Mouse (Mus musculus) left cerebral cortex, postnatal 4 days (tissue): ENCODE data around the gene Arhgef40. TPM values are rescaled to one million over a fixed set of nuclear protein-coding genes. Genes with fewer than 3 reads are reported as not detected.
"Not testable (repeated sequence)": the region's sequence is repeated elsewhere in the genome, so short reads cannot be mapped to it uniquely, and the experiment has no call there.

Experiments used
- DNase-seq: peaks from one replicate; pipeline ENCODE4 v3.0.0-alpha.2; 2022
- intact Hi-C: fragments of 180-260 bp; cut with DNase I; formaldehyde crosslinking; loops from one replicate; pipeline ENCODE4 v1.15.1; 2025
- total RNA-seq, 2 experiments: library from RNA; stranded (reverse); gene quantifications; 2 replicates each; pipeline ENCODE4 v1.2.3; 2021

The Arhgef40 gene
- total RNA-seq, 2 experiments from 2014 or later, result 59.8 to 68.1 TPM

DNA sequence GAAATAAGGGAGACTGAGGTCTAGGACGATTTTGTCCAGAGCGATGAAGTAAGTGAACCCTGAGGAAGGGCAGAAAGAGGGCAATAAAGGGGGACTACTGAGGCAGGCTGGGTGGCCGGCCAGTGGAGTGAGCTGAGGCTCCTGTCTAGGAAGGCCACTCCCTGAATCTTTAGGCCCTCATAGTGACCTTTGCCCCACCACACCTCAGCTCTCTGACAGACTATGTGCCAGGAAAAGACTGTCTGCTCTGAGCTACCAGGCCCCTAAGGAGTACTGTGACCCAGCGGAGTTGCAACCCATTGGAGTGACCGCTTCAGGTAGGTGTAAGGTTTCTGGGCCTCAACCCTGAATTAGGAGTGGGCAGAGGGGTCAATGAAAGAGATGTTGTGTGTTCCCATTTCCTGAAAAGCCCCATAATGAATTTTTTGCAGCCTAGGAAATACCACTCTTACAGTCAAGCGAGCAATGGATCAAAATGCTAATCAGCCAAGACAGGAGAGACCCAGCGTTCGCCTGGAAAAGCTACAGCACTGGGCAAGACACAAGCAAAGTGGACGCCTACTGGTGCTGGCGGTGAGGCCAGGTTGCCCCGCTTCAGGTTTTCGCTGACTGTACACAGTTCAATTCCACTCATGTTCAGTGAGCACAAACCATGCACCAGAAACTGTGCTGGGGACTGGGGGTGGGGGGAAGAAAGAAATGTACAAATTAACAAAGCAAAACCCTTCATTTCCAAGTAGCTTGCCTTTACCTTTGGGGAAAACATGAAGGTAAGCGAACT lies 32.3 kb downstream of the Arhgef40 start:
- DNase-seq, result no peak
- intact Hi-C loops, result no loop called here

DNA sequence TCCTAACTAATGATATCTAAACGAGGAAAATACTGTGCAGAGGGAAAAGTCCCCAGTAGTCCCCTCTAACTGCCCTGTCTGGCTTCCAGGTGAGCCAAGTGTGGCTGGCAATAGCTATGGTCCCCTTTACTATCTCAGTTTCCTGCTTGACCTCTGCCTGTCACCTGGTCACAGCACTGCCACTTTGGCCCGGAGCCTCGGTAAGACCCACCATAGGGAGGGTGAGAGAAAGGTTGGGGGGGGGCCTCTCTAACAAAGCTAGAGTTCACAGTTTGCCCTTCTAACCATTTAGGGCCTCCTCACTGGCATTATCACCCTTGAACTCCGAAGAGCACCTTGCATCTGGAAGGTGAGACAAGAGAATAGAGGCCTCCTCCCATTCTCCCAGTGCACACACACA lies 33.1 kb downstream of the Arhgef40 start:
- intact Hi-C loops, result no loop called here

DNA sequence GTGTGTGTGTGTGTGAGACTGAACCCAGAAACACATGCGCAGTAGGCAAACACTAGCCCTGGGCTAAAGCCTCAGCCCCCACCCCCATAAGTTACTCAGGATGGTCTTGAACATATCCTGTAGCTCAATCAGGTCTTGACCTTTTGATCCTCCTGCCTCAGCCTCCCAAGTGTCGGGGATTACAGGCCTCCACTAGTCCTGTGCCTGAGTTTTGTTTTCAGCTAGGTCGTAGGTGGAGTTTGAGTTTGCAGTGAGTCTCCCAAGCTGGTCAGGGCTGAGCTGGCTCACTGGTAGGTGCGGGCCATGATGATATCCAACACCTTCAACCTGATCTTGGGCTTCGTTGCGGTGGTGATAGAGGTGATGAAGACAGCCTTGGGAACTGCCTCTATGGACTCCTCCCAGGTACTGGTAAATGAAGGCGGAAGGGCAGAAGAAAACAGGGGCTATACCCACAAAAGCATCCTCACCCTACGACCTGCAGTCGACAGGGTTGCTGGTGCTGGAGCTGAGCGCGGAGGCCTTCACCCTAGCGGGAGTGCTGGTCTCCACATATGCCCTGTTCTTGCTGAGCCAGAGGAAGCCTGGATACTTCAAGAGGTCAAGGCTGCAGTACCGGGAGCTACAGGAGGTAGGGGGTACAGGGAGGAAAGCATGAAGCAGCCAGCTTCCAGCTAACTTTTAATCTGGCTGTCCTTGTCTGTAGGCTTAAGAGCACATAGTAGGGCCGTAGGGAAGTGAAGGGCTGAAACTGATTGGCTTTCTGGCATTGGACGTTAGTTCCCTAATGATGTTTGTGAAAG lies 33.9 kb downstream of the Arhgef40 start:
- DNase-seq, result no peak
- intact Hi-C loops, result no loop called here

More for the DNA sequence above, 33.1 kb downstream of the Arhgef40 start:
- no peak for DNase-seq

DNA sequence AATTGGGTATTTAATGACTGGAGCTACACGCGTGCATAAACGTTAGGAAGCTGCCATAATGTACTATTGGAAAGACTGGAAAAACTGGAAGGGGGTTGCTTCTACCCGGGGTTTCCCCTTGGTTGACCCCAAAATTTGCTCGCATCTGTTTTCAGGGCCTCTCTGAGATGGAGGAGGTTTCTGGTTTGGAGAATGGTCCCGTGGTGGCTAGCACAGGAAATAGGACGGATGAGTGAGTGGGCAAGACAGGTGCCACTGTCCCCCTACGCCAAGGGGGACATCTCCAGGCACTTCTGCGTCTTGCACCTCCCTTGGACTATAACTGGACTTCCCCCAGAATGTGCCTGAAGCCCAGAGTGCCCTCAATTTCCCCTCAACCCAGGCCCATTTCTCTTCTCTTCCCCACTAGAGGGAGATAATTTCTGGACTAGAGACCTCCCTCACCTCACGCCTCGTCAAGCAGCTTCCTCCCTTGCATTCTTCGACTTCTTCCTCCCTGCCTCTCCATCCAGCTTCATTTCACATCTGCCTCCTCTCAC lies 34.6 kb downstream of the Arhgef40 start:
- intact Hi-C loops, result no loop called here
- no peak for DNase-seq

DNA sequence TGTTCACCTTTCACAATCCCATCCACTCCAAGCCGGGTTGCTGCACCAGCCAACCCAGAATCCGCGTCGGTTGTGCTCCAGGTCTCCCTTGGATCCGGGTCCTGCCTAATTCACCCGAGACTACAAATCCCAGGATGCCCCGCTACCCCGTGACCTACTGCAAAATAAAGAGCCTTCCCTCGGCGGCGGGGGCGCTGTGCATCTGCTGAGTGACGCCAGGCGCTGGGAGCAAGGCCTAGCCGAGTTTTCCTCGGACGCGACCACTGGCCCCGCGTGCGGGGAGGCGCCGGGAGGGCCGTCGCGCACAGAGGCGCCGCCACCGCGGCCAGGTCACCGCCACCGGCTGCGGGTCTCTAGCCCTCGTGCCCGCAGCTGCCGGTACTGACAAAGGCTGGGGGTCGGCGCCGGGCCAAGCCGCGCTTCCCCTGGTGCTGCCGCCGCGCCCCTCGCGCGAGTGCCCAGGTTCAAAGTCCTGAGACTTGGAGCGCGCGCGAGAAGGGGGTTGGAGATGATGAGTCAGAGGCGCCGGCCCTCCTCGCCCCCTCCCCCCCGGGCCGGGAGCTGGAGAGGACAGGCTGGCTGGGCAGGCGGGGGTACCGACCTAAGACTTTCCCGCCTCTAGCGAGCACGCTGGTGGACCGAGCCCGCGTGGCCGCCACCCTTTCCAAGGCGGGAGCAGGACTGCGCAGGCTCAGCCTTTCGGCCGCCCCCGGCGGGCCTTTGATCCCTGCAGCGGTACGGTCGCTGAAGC lies 35.2 kb downstream of the Arhgef40 start:
- intact Hi-C loops, result no loop called here

DNA sequence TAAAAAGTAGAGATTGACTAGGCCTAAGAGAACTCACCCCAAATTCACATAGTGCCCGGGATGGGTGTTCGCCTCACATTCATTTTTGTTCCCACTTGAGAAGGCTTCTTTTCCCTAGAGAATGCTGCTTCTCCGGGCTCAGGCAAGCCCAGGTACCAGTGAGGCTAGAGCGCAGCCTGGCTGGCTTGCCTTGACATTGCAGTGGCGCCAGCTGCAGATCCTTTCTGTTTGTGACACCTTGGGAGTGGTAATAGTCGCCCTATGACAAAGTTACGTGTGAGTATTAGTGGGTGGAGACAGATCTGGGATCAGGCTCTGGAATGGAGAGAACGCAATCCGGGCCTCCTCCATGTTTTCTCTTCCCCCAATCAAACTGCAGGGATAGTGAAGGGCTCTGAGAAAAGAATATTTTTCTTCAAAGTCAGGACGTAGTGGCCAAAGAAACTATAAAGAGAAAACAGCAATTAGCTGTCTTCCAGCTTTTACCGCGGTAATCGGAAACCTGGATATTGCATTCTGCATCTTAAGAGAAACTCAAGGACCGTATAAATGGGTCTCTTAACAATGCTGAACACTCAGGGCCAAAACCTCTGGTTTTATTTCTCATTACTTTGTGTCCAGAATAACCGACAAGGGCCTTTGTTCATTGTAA lies 36.1 kb downstream of the Arhgef40 start, which contains the start of gene Zfp219:
Gene Zfp219, minus strand, starts transcription at position 248 of the 652 bp plus-strand sequence.
- peak; percentile 60 for DNase-seq
- intact Hi-C loops, result no loop called here

More for the DNA sequence above, 35.2 kb downstream of the Arhgef40 start:
- DNase-seq, result peak; percentile 99

DNA sequence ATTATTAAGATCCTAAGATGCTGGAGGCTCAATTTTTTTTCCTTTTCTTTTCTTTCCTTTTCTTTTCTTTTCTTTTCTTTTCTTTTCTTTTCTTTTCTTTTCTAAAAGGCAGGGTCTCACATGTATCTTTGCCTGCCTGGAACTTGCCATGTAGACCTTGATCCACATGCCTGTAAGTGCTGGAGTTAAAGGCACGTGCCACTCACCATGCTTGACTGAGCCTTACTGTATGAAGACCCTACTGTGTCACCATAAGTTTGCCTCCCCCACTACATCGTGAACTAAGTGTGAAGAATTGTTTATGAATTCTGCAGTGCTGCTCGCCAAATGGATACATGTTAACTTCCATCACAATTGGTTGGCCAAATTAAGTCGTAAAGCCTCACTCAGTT lies 36.6 kb downstream of the Arhgef40 start:
- DNase-seq, result no peak
- intact Hi-C loops, result no loop called here

DNA sequence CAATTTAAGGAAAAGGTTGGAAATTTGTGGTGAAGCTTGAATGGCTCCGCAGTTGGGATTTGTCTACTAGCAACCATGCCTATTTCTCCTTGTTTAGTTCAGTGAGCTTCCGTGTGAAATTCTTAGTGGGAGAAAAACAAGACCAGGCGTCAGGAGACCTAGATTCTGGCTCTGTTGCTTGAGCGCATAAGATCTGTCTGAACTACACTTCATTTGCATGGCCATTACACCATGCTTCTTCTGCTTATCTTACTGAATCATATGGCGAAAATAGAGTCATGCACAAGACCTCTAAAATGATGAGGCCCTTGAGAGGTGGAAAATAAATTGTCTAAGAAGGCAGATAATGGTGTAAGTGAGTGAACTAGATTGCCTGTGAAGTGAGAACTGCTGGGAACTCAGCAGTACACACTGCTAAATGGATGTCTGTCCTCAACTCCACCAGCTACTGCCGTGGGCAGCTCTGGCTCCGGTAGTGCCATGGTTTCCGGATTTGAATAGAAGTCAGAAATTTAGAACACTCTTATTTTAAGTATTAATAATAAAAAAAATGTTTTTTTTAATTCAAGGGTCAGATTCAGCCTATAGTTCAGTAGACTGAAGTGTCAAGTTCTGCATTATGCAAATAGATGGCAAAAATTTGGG lies 37.2 kb downstream of the Arhgef40 start:
- DNase-seq, result no peak
- intact Hi-C loops, result no loop called here

DNA sequence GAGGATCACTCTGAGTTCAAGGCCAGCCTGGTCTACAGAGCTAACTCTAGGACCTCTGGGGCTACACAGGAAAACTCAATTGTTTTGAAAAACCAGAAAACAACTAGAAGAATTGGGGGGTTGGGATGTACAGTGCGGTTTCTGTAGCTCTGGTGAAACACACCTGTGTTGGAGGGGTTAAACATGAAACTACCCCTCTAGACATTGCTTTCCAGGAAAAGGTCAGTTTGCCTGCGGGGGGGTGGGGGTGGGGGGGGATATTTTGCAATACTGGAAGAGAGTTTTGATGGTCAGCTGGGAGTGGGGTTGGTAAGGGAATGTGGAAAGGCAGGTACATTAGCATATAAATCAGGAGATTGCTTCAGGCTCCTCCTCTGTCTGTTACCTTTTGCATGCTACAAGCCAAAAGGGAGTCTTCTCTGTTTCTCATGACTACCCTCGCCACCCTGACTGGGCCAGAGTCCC lies 37.8 kb downstream of the Arhgef40 start:
- intact Hi-C loops, result no loop called here
- DNase-seq, result no peak

DNA sequence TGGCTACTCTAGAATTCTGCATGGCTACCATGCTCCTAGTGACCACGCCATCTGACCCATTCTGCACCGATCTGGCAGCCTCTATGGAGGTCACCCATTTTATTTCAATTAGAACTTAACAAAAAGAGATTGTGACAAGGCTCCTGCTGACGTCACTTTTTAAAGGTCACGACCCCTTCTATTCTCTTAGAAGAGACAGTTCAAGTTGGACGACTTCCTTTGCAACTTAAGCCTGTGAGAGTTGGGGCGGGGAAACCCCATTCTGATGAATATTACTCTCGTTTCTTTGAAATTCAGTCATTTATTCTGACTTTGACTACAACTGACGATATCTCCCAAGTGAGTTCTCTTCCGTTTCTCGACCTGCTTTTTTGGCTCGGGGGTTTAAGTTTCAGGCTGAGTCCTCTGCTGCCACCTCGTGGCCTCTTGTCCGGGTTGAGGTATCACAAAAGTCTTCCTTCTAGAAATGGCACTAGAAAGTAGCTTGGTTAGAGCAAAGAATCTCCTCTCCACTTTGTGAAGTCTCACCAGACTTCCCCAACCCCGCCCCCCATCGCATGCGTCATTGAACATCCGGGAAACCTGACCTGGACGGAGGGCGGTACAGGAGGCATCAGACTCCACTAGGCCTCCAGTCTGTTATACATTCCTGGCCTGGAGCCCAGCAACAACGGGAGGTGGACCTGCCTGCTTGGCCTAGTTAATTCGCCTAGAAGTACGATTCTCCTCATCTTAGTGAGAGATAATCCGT lies 38.4 kb downstream of the Arhgef40 start:
- DNase-seq, result peak; percentile 96

DNA sequence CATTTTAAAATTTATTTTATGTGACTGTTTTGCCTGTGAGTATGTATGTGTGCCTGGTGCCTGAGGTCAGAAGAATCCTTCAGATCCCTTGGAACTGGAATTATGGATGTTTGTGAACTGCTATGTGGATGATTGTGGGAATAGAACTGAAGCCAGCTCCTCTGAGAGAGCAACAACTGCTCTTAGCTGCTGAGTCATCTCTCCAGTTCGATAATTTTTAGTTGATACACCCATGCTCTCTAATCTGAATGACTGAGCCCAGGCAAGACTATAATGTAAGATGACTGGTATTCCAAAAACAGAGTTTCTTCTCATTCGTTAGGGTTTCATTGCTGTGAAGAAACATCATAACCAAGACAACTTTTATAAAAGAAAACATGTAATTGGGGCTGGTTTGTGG lies 39.6 kb downstream of the Arhgef40 start:
- intact Hi-C loops, result no loop called here
- DNase-seq, result no peak

More for the DNA sequence above, 38.4 kb downstream of the Arhgef40 start:
- intact Hi-C loops, result no loop called here

DNA sequence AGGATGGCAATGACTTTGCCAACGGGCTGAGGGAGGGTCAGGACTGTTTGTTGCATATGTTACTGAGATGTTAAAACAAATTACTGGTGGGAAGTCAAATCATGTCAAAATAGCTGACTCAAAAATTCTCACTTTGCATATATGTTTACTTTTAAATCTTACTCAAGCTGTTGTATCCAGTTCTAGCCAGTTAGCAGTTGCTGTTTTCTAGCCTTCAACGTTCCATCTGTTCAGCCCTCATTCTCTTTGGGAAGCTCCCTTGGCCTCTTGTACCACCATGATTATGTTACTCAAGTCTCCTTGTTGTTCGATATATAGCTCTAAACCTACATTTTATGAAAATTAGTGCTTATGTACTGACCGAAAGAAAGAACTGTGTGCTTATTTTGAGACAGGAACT lies 41.8 kb downstream of the Arhgef40 start:
- intact Hi-C loops, result no loop called here
- DNase-seq, result no peak

DNA sequence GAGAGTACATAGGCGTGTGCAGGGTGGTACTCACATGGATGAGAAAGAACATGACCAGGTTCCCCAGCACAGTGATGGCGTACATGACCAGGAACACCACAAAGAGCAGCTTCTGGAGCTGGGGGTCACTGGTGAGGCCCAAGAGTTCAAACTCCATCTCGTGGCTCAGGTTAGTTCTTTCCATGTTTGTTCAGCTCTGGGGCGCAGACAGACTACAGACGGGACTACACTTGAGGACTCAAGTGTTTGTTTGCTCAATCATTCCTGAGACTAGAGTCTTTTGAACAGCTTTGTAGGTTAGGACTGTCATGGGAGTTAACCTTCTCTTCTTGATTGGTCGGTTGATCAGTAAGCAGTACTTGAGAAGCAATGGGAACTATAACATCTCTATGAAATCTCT lies 51.4 kb downstream of the Arhgef40 start:
- intact Hi-C loops, result no loop called here
- DNase-seq, result no peak

DNA sequence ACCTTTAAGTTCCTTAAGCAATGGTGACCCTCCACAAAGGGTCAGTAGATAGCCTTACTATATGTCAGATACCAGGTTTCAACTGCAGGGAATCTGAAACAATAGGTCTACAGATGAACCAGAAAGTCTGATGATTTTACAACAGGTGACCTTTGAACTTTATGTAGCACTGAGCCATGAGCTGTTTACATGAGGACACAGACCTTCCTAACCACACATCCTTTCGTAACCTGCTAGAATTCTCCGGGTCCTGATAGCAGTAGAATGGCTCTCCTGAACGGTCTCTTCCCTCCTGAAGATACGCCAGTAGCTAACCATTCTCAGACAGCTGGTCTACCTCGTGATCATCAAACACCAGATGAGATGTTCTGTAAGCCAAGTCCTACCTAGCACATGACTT lies 54.8 kb downstream of the Arhgef40 start:
- intact Hi-C loops, result no loop called here
- no peak for DNase-seq

DNA sequence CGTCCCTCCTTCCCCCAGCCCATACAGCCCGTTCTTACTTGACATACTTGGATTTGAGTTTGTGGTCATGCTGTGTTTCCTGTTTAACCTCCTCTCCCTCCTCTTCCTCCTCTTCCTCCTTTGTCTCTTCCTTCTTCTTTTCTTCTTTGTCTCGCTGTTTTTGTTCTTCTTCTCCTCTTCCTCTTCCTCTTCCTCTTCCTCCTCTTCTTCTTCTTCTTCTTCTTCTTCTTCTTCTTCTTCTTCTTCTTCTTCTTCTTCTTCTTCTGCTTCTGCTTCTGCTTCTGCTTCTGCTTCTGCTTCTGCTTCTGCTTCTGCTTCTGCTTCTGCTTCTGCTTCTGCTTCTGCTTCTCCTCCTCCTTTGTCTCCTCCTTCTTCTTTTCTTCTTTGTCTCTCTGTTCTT lies 57.8 kb downstream of the Arhgef40 start, which contains the start of gene Olfr221:
Gene Olfr221, minus strand, starts transcription at position 101 of the 400 bp plus-strand sequence.
- DNase-seq, intact Hi-C loops: not testable (repeated sequence)

DNA sequence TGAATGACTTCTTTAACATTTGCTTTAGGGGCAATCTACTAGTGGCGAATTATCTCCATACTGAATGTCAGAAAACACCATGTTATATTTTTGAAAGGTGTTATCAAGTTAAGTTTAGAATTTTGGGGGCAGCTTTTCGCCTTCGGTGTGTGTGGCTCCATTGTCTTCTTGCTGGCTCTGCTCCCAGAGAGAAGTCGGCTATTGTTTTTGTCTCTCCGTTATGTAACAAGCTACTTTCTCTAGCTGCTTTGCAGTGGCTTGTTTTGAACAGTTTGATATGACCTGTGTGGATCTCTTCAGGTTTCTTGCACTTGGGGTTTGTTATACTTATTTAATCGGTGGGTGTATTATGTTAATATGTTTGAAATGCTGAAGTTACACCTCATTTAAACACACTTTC lies 58.9 kb downstream of the Arhgef40 start:
- intact Hi-C loops, result no loop called here
- DNase-seq, result no peak

DNA sequence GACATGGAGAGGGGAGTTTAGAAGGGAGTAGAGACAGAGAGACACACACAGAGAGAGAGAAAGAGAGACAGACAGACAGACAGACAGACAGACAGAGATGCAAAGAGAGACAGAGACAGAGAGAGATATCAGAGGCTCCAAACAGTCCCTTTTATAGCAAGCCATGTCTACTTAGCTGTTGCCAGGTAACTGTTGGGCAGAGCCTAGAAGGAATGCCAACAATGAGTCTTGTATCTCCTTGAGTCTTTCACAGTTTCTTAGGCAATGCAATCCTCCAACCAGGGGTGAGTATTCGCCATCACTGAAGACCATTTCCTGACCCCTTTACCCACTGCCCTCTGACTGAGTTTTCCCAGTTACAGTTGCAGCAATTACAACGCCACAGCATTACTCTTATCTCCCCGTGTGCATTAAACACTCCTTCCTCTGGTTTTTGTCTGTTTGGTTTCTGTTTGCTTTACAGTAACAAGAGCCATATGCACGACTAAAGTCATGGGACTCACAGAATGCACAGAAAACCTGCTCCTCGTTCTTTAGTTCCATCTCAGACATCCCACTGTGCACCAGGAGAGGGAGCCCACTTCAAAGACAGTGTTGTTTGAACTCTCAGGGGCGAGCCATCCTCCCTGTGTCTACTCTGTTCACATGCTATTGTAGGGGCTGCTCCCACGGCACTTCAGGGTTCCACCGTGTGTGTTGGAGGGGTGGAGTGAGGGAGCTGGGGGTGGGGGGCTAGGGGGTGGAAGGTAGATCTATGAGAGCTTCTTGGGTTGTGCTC lies 60.6 kb downstream of the Arhgef40 start:
- intact Hi-C loops, result no loop called here
- peak; percentile 49 for DNase-seq

DNA sequence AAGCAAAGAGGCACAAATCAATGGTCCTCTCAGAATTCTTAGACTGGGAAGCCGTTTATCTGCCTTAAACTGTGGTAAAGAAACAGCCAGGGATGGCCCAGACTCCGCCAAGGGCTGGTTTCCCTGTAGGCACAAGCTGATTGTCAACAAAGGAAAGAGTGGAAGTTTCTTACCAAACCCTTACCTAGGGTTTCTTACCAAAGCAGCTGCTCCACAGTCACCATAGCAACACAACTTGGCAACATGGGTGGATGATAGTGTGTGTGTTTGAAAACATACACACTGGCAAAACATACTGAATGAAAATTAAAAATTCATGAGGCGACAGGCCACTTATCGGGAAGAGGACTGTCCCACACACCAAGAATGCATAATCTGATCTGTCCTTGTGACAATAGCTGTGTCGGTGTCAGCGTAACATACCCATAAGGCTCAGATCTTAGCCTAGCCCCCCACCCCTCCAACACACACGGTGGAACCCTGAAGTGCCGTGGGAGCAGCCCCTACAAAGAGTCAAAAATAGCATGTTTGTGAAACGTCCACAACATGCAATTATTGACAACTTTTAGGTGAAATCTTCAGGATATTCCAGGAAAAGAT lies 61.5 kb downstream of the Arhgef40 start:
- intact Hi-C loops, result no loop called here

More for the DNA sequence above, 61.5 kb downstream of the Arhgef40 start:
- no peak for DNase-seq
